Mouse (Mus musculus) c-Kit-negative CD71-positive TER-119-positive erythroid progenitor cells, embryonic 14.5 days (primary cell): ENCODE results near the gene Kctd4.

Experiments used
- DNase-seq: peaks from one replicate; pipeline ENCODE4 v3.0.0-alpha.2; 2013; ENCODE audit warnings: low read depth, low spot score

Kctd4 gene

GRCm38 (mm10) chr14:75989168-75989567, 34.4 kb downstream of the Kctd4 start:
- no peak for DNase-seq

GRCm38 (mm10) chr14:75990936-75991335, 36.1 kb downstream of the Kctd4 start:
- DNase-seq: no peak

GRCm38 (mm10) chr14:75992371-75992770, 37.6 kb downstream of the Kctd4 start:
- DNase-seq: no peak

GRCm38 (mm10) chr14:75998082-75998481, 43.3 kb downstream of the Kctd4 start:
- DNase-seq: no peak

- no peak for DNase-seq
Measured at GRCm38 (mm10) chr14:76001781-76002180, 47.0 kb downstream of the Kctd4 start.

- DNase-seq: no peak
Measured at GRCm38 (mm10) chr14:76005011-76005410, 50.2 kb downstream of the Kctd4 start.

- DNase-seq: no peak
Measured at GRCm38 (mm10) chr14:76008174-76008573, 53.4 kb downstream of the Kctd4 start.

- no peak for DNase-seq
Measured at GRCm38 (mm10) chr14:76009185-76009584, 54.4 kb downstream of the Kctd4 start.

- peak; percentile 84 for DNase-seq
Measured at GRCm38 (mm10) chr14:76010102-76011061, 55.6 kb downstream of the Kctd4 start, which contains the start of gene Gtf2f2. Gtf2f2 (minus strand) TSS chr14:76010865.

GRCm38 (mm10) chr14:76011062-76011457, 56.3 kb downstream of the Kctd4 start:
- no peak for DNase-seq

GRCm38 (mm10) chr14:76014331-76014730, 59.5 kb downstream of the Kctd4 start:
- no peak for DNase-seq
